Mouse (Mus musculus): ENCODE results near the gene Dab2ip.
A peak's percentile ranks its signal among the peaks of the same experiment; 100 is the strongest.

Dab2ip gene

GRCm38 (mm10) chr2:35559551-35559835, 1.4 kb downstream of the Dab2ip start:
- DNase-seq = no peak

GRCm38 (mm10) chr2:35563722-35564121, 5.7 kb downstream of the Dab2ip start:
- no peak for DNase-seq

GRCm38 (mm10) chr2:35565051-35565836, 7.2 kb downstream of the Dab2ip start:
- DNase-seq = no peak

- no peak for DNase-seq
Observed at GRCm38 (mm10) chr2:35566957-35567693, 9.1 kb downstream of the Dab2ip start.

GRCm38 (mm10) chr2:35567694-35568149, 9.7 kb downstream of the Dab2ip start:
- DNase-seq = no peak

- no peak for DNase-seq
Observed at GRCm38 (mm10) chr2:35570743-35571142, 12.7 kb downstream of the Dab2ip start.

GRCm38 (mm10) chr2:35574643-35575042, 16.6 kb downstream of the Dab2ip start:
- no peak for DNase-seq

GRCm38 (mm10) chr2:35576675-35577074, 18.6 kb downstream of the Dab2ip start:
- no peak for DNase-seq

GRCm38 (mm10) chr2:35580111-35580510, 22.0 kb downstream of the Dab2ip start:
- no peak for DNase-seq

GRCm38 (mm10) chr2:35581501-35582340, 23.7 kb downstream of the Dab2ip start:
- DNase-seq = peak; percentile 76

- DNase-seq = peak; percentile 70
Observed at GRCm38 (mm10) chr2:35582341-35582941, 24.4 kb downstream of the Dab2ip start.

GRCm38 (mm10) chr2:35583406-35583805, 25.3 kb downstream of the Dab2ip start:
- no peak for DNase-seq

GRCm38 (mm10) chr2:35584011-35584410, 25.9 kb downstream of the Dab2ip start:
- DNase-seq = no peak

- no peak for DNase-seq
Observed at GRCm38 (mm10) chr2:35588368-35588767, 30.3 kb downstream of the Dab2ip start.

GRCm38 (mm10) chr2:35589385-35589784, 31.3 kb downstream of the Dab2ip start:
- DNase-seq = no peak

- no peak for DNase-seq
Observed at GRCm38 (mm10) chr2:35589800-35590199, 31.7 kb downstream of the Dab2ip start.

GRCm38 (mm10) chr2:35591961-35592724, 34.1 kb downstream of the Dab2ip start:
- no peak for DNase-seq

GRCm38 (mm10) chr2:35592725-35593392, 34.8 kb downstream of the Dab2ip start:
- no peak for DNase-seq

- DNase-seq = no peak
Observed at GRCm38 (mm10) chr2:35593889-35594288, 35.8 kb downstream of the Dab2ip start.

- DNase-seq = no peak
Observed at GRCm38 (mm10) chr2:35595102-35595501, 37.0 kb downstream of the Dab2ip start.

- DNase-seq = no peak
Observed at GRCm38 (mm10) chr2:35595718-35596117, 37.7 kb downstream of the Dab2ip start.

- no peak for DNase-seq
Observed at GRCm38 (mm10) chr2:35596796-35597195, 38.7 kb downstream of the Dab2ip start.

Data from embryo, embryonic 11 days (tissue).